Mouse (Mus musculus): ENCODE measurements around the gene B230307C23Rik. TPM values are rescaled to one million over a fixed set of nuclear protein-coding genes. Genes with fewer than 3 reads are reported as not detected.
"Not testable (repeated sequence)": the region's sequence is repeated elsewhere in the genome, so short reads cannot be mapped to it uniquely, and the experiment has no call there.

Gene B230307C23Rik
- total RNA-seq, 2 experiments from 2014 or later, result 8.1 to 13.2 TPM

DNA sequence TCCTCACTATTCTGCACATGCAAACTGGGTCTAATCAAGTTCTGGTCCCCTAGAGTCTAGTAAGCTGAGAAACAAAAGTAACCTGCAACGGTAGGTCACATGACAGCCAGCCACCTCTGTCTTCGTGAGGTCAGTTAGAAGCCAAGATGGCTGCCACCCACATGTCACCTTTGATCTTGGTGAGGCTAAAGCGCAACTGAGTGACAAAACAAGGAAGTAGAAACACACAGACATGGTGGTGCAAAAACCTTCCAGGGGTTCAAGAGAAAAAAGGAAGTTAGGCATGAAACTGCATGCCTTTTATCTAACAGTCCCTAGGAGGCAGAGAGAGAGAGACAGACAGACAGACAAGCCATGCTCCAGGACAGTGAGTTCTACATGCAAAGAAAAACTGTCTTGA is 25.0 kb downstream of the B230307C23Rik start:
- no peak for DNase-seq

DNA sequence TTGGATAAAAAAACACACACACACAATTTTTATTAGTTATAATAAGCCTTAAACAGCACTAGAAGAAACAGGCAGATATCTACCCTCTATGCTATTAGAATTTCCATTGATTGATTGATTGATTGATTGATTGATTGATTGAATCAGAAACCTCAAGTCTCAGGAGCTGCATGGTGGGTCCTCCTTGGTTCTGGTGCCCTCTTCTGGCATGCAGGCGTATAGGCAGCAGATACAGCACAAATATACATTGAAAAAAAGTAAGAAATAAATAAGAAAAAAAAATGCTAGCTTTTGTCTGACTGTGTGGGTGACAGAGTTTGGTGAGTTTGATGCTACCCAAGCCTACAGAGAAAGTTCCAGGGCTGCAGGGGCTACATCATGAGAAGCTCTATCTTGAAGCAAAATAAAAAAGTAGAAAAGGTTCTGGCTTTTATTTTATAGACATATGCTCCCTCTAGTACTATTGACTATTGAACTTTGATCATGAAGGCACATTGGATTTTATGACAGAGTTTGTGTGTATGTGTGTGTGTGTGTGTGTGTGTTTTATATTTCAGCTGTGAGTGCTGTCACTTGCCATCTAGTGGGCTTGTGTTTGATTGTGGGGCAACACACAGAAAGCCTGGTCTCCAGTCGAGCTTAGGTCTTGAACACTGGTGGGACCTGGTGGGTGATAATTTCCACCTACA is 25.7 kb downstream of the B230307C23Rik start:
- DNase-seq, result no peak

- not testable (repeated sequence) for DNase-seq
These were observed 29.1 kb downstream of the B230307C23Rik start for GRCm38 (mm10) chr16:98026186-98026585.

- not testable (repeated sequence) for DNase-seq
These were observed 37.9 kb downstream of the B230307C23Rik start for GRCm38 (mm10) chr16:98034971-98035370.

- DNase-seq, result peak; percentile 8
These were observed 44.6 kb downstream of the B230307C23Rik start for GRCm38 (mm10) chr16:98041676-98042075.

- DNase-seq, result not testable (repeated sequence)
These were observed 82.3 kb downstream of the B230307C23Rik start for GRCm38 (mm10) chr16:98079382-98079781.

- not testable (repeated sequence) for DNase-seq
These were observed 84.0 kb downstream of the B230307C23Rik start for GRCm38 (mm10) chr16:98081140-98081539.

Other genes starting within 250 kb of the B230307C23Rik start
- gene Ripk4, start 233.5 kb upstream of the B230307C23Rik start, total RNA-seq (2021), result under 1 TPM; 0.29 to 0.50 TPM
- 1 to 10 TPM; 5.1 to 7.1 TPM for gene Prdm15, start 145.5 kb upstream of the B230307C23Rik start, total RNA-seq (2021)
- 10 to 100 TPM; 20.6 to 21.4 TPM for gene C2cd2, start 34.7 kb upstream of the B230307C23Rik start, total RNA-seq (2021)
- 10 to 100 TPM; 17.1 to 18.2 TPM for gene Zbtb21, start 34.7 kb upstream of the B230307C23Rik start, total RNA-seq (2021)
- 1 to 10 TPM; 4.4 to 5.0 TPM for gene A630089N07Rik, start 85.1 kb downstream of the B230307C23Rik start, total RNA-seq (2021)